Mouse (Mus musculus) liver, adult 2 months (tissue): ENCODE measurements around the gene Mfsd6l. TPM values are rescaled to one million over a fixed set of nuclear protein-coding genes. Genes with fewer than 3 reads are reported as not detected.

Experiments used
- DNase-seq: peaks from one replicate; pipeline ENCODE4 v3.0.0-alpha.2; 2011; ENCODE audit warnings: low read depth, low spot score; ENCODE audit errors: extremely low read depth
- H3K27ac ChIP-seq: fragments of 200-500 bp; replicated peaks from 2 replicates; pipeline ENCODE4 v1.5.1; 2012; ENCODE audit warnings: low read depth, mild to moderate bottlenecking, control low read depth, inconsistent platforms, low read length; ENCODE audit not compliant: insufficient read depth
- H3K27me3 ChIP-seq: fragments of 200-500 bp; 2 replicates; pipeline ENCODE4 v1.6.1; 2012; ENCODE audit warnings: mild to moderate bottlenecking, moderate library complexity, low read length, inconsistent platforms; ENCODE audit not compliant: control insufficient read depth, insufficient read depth
- H3K36me3 ChIP-seq: fragments of 200-500 bp; 2 replicates; pipeline ENCODE4 v1.6.1; 2012; ENCODE audit warnings: low read length, inconsistent platforms; ENCODE audit not compliant: control insufficient read depth, insufficient read depth
- H3K4me1 ChIP-seq: fragments of 200-500 bp; 2 replicates; pipeline ENCODE4 v1.6.1; 2011; ENCODE audit warnings: low read length; ENCODE audit not compliant: control insufficient read depth, insufficient read depth
- H3K4me3 ChIP-seq: fragments of 200-500 bp; 2 replicates; pipeline ENCODE4 v1.5.1; 2011; ENCODE audit warnings: low read depth, mild to moderate bottlenecking, control low read depth, low read length, moderate library complexity; ENCODE audit not compliant: insufficient read depth
- H3K79me2 ChIP-seq: fragments of 200-500 bp; 2 replicates; pipeline ENCODE4 v1.6.1; 2012; ENCODE audit warnings: inconsistent platforms, mild to moderate bottlenecking, low read length, moderate library complexity; ENCODE audit not compliant: control insufficient read depth, insufficient read depth
- H3K9ac ChIP-seq: fragments of 200-500 bp; 2 replicates; pipeline ENCODE4 v1.6.1; 2012; ENCODE audit warnings: low read depth, mild to moderate bottlenecking, control low read depth, inconsistent platforms, low read length
- CTCF ChIP-seq: fragments of 200-500 bp; IDR thresholded peaks from 2 replicates; pipeline ENCODE4 v1.5.1; 2011; ENCODE audit warnings: low read depth, low read length, control low read depth
- POLR2A ChIP-seq: fragments of 200-500 bp; IDR thresholded peaks from 2 replicates; pipeline ENCODE4 v1.6.1; 2011; ENCODE audit warnings: low read length, control low read depth; ENCODE audit not compliant: insufficient read depth; ENCODE audit errors: extremely low read depth
- WGBS: fragments of 180-500 bp; shearing (Covaris S2); methylation state at CpG from one replicate; pipeline ENCODE4 v1.1.7; 2018; 5-methylcytosine and 5-hydroxymethylcytosine counted together
- polyA plus RNA-seq: library from polyadenylated mRNA; depleted of rRNA; stranded (reverse); fragments of >200 nt; gene quantifications from 2 replicates; pipeline ENCODE4 v1.2.3, GENCODE M21; 2012
- total RNA-seq: library from RNA; depleted of rRNA; stranded (reverse); fragments of >200 nt; gene quantifications from 2 replicates; pipeline ENCODE4 v1.2.3, GENCODE M21; 2014

The Mfsd6l gene
- total and polyA plus RNA-seq, 2 experiments: 0.06 TPM; not detected in 1

- H3K4me3 ChIP-seq: no peak overlapping the region
- 26% methylated on average over 3 of the region's 3 CpGs for WGBS
- no peaks in the 10 kb centered on the region for H3K79me2 ChIP-seq
- TF ChIP-seq CTCF: peak; percentile 35
- TF ChIP-seq POLR2A: no peak
- H3K27ac ChIP-seq: no peak overlapping the region
- H3K4me1 ChIP-seq: no peaks in the 10 kb centered on the region
- no peak for DNase-seq
- H3K36me3 ChIP-seq: no peaks in the 10 kb centered on the region
- no peak overlapping the region for H3K9ac ChIP-seq
- H3K27me3 ChIP-seq: no peaks in the 10 kb centered on the region
These were observed 29.9 kb downstream of the Mfsd6l start for GRCm38 (mm10) chr11:68585890-68586289.

GRCm38 (mm10) chr11:68586721-68587120 lies 30.7 kb downstream of the Mfsd6l start, which contains the start of gene Ccdc42:
TSS of gene Ccdc42 (plus strand) at chr11:68587021.
- Histone ChIP-seq H3K4me3 (no peak within 1 kb of the TSS), H3K79me2 (no peaks in the 10 kb centered on the region), H3K36me3 (no peaks in the 10 kb centered on the region), H3K9ac (no peak within 1 kb of the TSS), H3K27ac (no peak within 1 kb of the TSS), H3K4me1 (no peaks in the 10 kb centered on the region), H3K27me3 (no peaks in the 10 kb centered on the region)
- DNase-seq: no peak
- TF ChIP-seq POLR2A (no peak), CTCF (no peak)
- 67% methylated on average over 5 of the region's 5 CpGs for WGBS

GRCm38 (mm10) chr11:68589055-68589809 lies 33.2 kb downstream of the Mfsd6l start:
- Histone ChIP-seq H3K27me3 (no peaks in the 10 kb centered on the region), H3K9ac (no peak overlapping the region), H3K79me2 (no peaks in the 10 kb centered on the region), H3K27ac (no peak overlapping the region), H3K36me3 (no peaks in the 10 kb centered on the region), H3K4me1 (no peaks in the 10 kb centered on the region), H3K4me3 (no peak overlapping the region)
- no peak for TF ChIP-seq POLR2A
- TF ChIP-seq CTCF: peak; percentile 90
- WGBS: 66% methylated on average over 8 of the region's 8 CpGs
- DNase-seq: peak; percentile 52

GRCm38 (mm10) chr11:68591708-68592107 lies 35.7 kb downstream of the Mfsd6l start:
- TF ChIP-seq CTCF (no peak), POLR2A (no peak)

GRCm38 (mm10) chr11:68593247-68593646 lies 37.3 kb downstream of the Mfsd6l start:
- Histone ChIP-seq H3K27ac (no peak overlapping the region), H3K27me3 (no peaks in the 10 kb centered on the region), H3K79me2 (no peaks in the 10 kb centered on the region), H3K36me3 (no peaks in the 10 kb centered on the region), H3K4me1 (no peaks in the 10 kb centered on the region), H3K4me3 (no peak overlapping the region), H3K9ac (no peak overlapping the region)
- no peak for TF ChIP-seq POLR2A
- no peak for TF ChIP-seq CTCF
- no peak for DNase-seq
- WGBS: 95% methylated on average over 3 of the region's 3 CpGs

More at GRCm38 (mm10) chr11:68591708-68592107, 35.7 kb downstream of the Mfsd6l start:
- DNase-seq: no peak
- H3K9ac ChIP-seq: no peak overlapping the region
- no peaks in the 10 kb centered on the region for H3K36me3 ChIP-seq
- no peaks in the 10 kb centered on the region for H3K27me3 ChIP-seq
- no peak overlapping the region for H3K4me3 ChIP-seq
- no peak overlapping the region for H3K27ac ChIP-seq
- H3K4me1 ChIP-seq: no peaks in the 10 kb centered on the region
- 62% methylated on average over 5 of the region's 5 CpGs for WGBS
- no peaks in the 10 kb centered on the region for H3K79me2 ChIP-seq

- H3K27ac ChIP-seq: no peak overlapping the region
- H3K27me3 ChIP-seq: no peaks in the 10 kb centered on the region
- WGBS: 91% methylated on average over 2 of the region's 2 CpGs
- H3K36me3 ChIP-seq: no peaks in the 10 kb centered on the region
- no peaks in the 10 kb centered on the region for H3K4me1 ChIP-seq
- no peak overlapping the region for H3K4me3 ChIP-seq
- DNase-seq: no peak
- H3K9ac ChIP-seq: no peak overlapping the region
- no peaks in the 10 kb centered on the region for H3K79me2 ChIP-seq
- TF ChIP-seq CTCF: no peak
- no peak for TF ChIP-seq POLR2A
These were observed 41.9 kb downstream of the Mfsd6l start for GRCm38 (mm10) chr11:68597912-68598311.
